ENCODE assay signal across 9 mouse cellular contexts in genomic region chr16:44331671-44331994, GRCm38 (mm10). TPM values are rescaled to one million over a fixed set of nuclear protein-coding genes. Genes with fewer than 3 reads are reported as not detected.
DNase-seq lines count a peak whose midpoint lies in the region; ATAC-seq and TF ChIP-seq lines count a peak whose summit lies in the region.
"Had no signal": no experiment of that assay in that cellular context is flagged by ENCODE, and none has a peak within 500 bp of the region (broad histone marks: within the 10 kb centered on the region; RNA-seq: fewer than 3 reads in every experiment).

No protein-coding gene starts in this region.

- no peaks in the 10 kb centered on the region for H3K79me2 ChIP-seq in heart, adult 2 months (replicated peaks; ENCODE audit: control insufficient read depth, insufficient read depth, low read length)

- peak overlapping the region; percentile 100 for H3K4me2 ChIP-seq in limb, embryonic 15.5 days

- 0 out of 2 replicates have a peak, but pooled peaks have one; percentile 10 for ATAC-seq in limb, embryonic 15.5 days (ENCODE audit: insufficient number of reproducible peaks, low FRiP score, low TSS enrichment, low read depth)

- TF ChIP-seq EP300 in heart, adult 2 months (IDR thresholded peaks at IDR 0.05; ENCODE audit: insufficient read depth, low read depth, low read length) = no peak

- H3K9ac ChIP-seq in heart, adult 2 months (ENCODE audit: low read depth, low read length) = peak overlapping the region; percentile 76
- H3K9ac ChIP-seq in limb, embryonic 15.5 days = peak overlapping the region; percentile 56; the same call in 1 of the 2 replicates

- no peak overlapping the region for H3K27ac ChIP-seq in heart, adult 2 months
- peak overlapping the region; percentile 86 for H3K27ac ChIP-seq in spleen, adult 2 months (ENCODE audit: insufficient read depth, low read length)
- no peak overlapping the region for H3K27ac ChIP-seq in limb, embryonic 15.5 days

- H3K36me3 ChIP-seq in heart, adult 2 months (ENCODE audit: control insufficient read depth, insufficient read depth, low read length) = no peaks in the 10 kb centered on the region
- no peaks in the 10 kb centered on the region for H3K36me3 ChIP-seq in spleen, adult 2 months (ENCODE audit: control insufficient read depth, insufficient read depth, low read length)
- no peaks in the 10 kb centered on the region for H3K36me3 ChIP-seq in limb, embryonic 15.5 days

- intact Hi-C loops in heart, adult 2 months (cut with DNase I) = no loop called here
- intact Hi-C loops in heart, postnatal 36 days (cut with DNase I) = no loop called here

- 21% methylated on average over 6 of the region's 6 CpGs for WGBS in heart, adult 2 months
- WGBS in spleen, adult 2 months = 28% methylated on average over 6 of the region's 6 CpGs
- WGBS in limb, embryonic 15.5 days = 19% methylated on average over 6 of the region's 6 CpGs

- no peak for TF ChIP-seq CTCF in heart, adult 2 months (IDR thresholded peaks at IDR 0.05)
- TF ChIP-seq CTCF in spleen, adult 2 months (IDR thresholded peaks at IDR 0.05; ENCODE audit: extremely low read depth, insufficient read depth, insufficient read length, insufficient replicate concordance) = no peak

- no peaks in the 10 kb centered on the region for H3K9me3 ChIP-seq in limb, embryonic 15.5 days

- TF ChIP-seq POLR2A in heart, adult 2 months (IDR thresholded peaks at IDR 0.05; ENCODE audit: insufficient read depth, low read depth, low read length) = no peak
- TF ChIP-seq POLR2A in spleen, adult 2 months (IDR thresholded peaks at IDR 0.05; ENCODE audit: low read depth, low read length) = no peak

- peaks cover 2% of the 10 kb centered on the region; the same call in 1 of the 2 replicates for H3K4me1 ChIP-seq in heart, adult 2 months (ENCODE audit: control insufficient read depth, insufficient read depth, low read length)
- H3K4me1 ChIP-seq in spleen, adult 2 months (ENCODE audit: control insufficient read depth, insufficient read depth, insufficient read length) = no peaks in the 10 kb centered on the region; the same call in 1 of the 2 replicates
- H3K4me1 ChIP-seq in limb, embryonic 15.5 days = peaks cover 17% of the 10 kb centered on the region

- peaks cover 3% of the 10 kb centered on the region for H3K27me3 ChIP-seq in heart, adult 2 months (ENCODE audit: control insufficient read depth, insufficient read depth, low read length)
- H3K27me3 ChIP-seq in spleen, adult 2 months (ENCODE audit: control insufficient read depth, insufficient read depth, low read length) = 0 out of 2 replicates have a peak, but pooled peaks cover 3% of the 10 kb centered on the region
- peaks cover 23% of the 10 kb centered on the region; the same call in 1 of the 2 replicates for H3K27me3 ChIP-seq in limb, embryonic 15.5 days

- no peak for DNase-seq in heart, adult 2 months
- DNase-seq in heart, postnatal 36 days = no peak
- no peak for DNase-seq in spleen, adult 2 months (ENCODE audit: low read depth in 1 of 2, low spot score in 2 of 2)
- DNase-seq in spleen, postnatal 36 days (ENCODE audit: low spot score in 2 of 2) = no peak
- DNase-seq in c-Kit-positive CD71-positive TER-119-positive erythroid progenitor cells, embryonic 14.5 days (ENCODE audit: low spot score) = no peak
- no peak for DNase-seq in adrenal gland, postnatal 14 days
- DNase-seq in gastrocnemius, adult 8-10 months (ENCODE audit: low spot score in 2 of 2) = no peak

- peak overlapping the region; percentile 74 for H3K4me3 ChIP-seq in heart, adult 2 months
- H3K4me3 ChIP-seq in spleen, adult 2 months (ENCODE audit: extremely low read depth, insufficient read depth, insufficient read length) = peak overlapping the region; percentile 76
- H3K4me3 ChIP-seq in limb, embryonic 15.5 days = peak overlapping the region; percentile 57
- H3K4me3 ChIP-seq: myocyte had no signal

RNA-seq across cellular contexts. Expression of gene Sidt1, which starts 1.4 kb away (rescaled TPM):
- under 1 TPM; 0.32 to 0.37 TPM for total RNA-seq in heart, adult 2 months (2021)
- 0.76 and 1.3 TPM in 2 replicates for polyA plus RNA-seq in heart, adult 2 months (2012; rRNA removed)
- under 1 TPM; 0.38 to 0.56 TPM for total RNA-seq in heart, postnatal 36 days (2021)
- polyA plus RNA-seq in spleen, adult 2 months (2012; rRNA removed) = 21.9 and 22.8 TPM in 2 replicates
- polyA plus RNA-seq in limb, embryonic 15.5 days (2015; fragmentation: Nextera tagmentation; extraction: Ambion mirVana) = 0.24 and 0.43 TPM in 2 replicates
- total RNA-seq in adrenal gland, postnatal 14 days (2021) = 11.3 and 12.6 TPM in 2 replicates
- not detected for total RNA-seq in gastrocnemius, adult 8-10 months (2022)
- polyA plus RNA-seq: myocyte had no signal

RNA-seq across cellular contexts. Expression of gene Spice1, which starts 15.3 kb away (rescaled TPM):
- total RNA-seq in heart, adult 2 months (2021) = 1 to 10 TPM; 9.3 to 10.0 TPM
- 4.5 and 6.5 TPM in 2 replicates for polyA plus RNA-seq in heart, adult 2 months (2012; rRNA removed)
- 10 to 100 TPM in 1 of 2 experiments, 1 to 10 TPM in 1; 8.6 to 11.1 TPM for total RNA-seq in heart, postnatal 36 days (2021)
- 5.2 and 6.4 TPM in 2 replicates for polyA plus RNA-seq in spleen, adult 2 months (2012; rRNA removed)
- polyA plus RNA-seq in limb, embryonic 15.5 days (2015; fragmentation: Nextera tagmentation; extraction: Ambion mirVana) = 24.2 and 25.1 TPM in 2 replicates
- total RNA-seq in adrenal gland, postnatal 14 days (2021) = 21.5 and 23.5 TPM in 2 replicates
- total RNA-seq in gastrocnemius, adult 8-10 months (2022) = 1 to 10 TPM; 3.7 to 7.3 (median 5.6) TPM
